Mouse (Mus musculus) embryo, embryonic 10 days (tissue): ENCODE measurements at regions not wholly inside any gene's neighbourhood (a gene's known extent, or its start where the extent isn't known, plus 50 kb on each side); places are given as distances from the start of the nearest gene placed in this dataset.

Experiments
- DNase-seq: peaks from one replicate; pipeline ENCODE4 v3.0.0-alpha.2; 2015; ENCODE audit warnings: low spot score

- DNase-seq: no peak
These were observed 717.6 kb upstream of the Car8 start for GRCm38 (mm10) chr4:8956312-8957022.

GRCm38 (mm10) chr4:8955306-8955705, 716.5 kb upstream of the Car8 start:
- DNase-seq: no peak

- peak; percentile 50 for DNase-seq
These were observed 715.6 kb upstream of the Car8 start for GRCm38 (mm10) chr4:8954356-8954914.

GRCm38 (mm10) chr4:8953181-8953580, 714.3 kb upstream of the Car8 start:
- no peak for DNase-seq

- no peak for DNase-seq
These were observed 711.1 kb upstream of the Car8 start for GRCm38 (mm10) chr4:8949951-8950350.

GRCm38 (mm10) chr4:8949537-8949936, 710.7 kb upstream of the Car8 start:
- no peak for DNase-seq

GRCm38 (mm10) chr4:8945116-8945515, 706.3 kb upstream of the Car8 start:
- DNase-seq: no peak

- no peak for DNase-seq
These were observed 704.2 kb upstream of the Car8 start for GRCm38 (mm10) chr4:8943080-8943479.

GRCm38 (mm10) chr4:8938948-8939411, 700.1 kb upstream of the Car8 start:
- DNase-seq: no peak

- DNase-seq: no peak
These were observed 697.1 kb upstream of the Car8 start for GRCm38 (mm10) chr4:8935899-8936298.

- no peak for DNase-seq
These were observed 695.7 kb upstream of the Car8 start for GRCm38 (mm10) chr4:8934541-8934940.

- no peak for DNase-seq
These were observed 690.5 kb upstream of the Car8 start for GRCm38 (mm10) chr4:8929346-8929745.

- no peak for DNase-seq
These were observed 689.9 kb upstream of the Car8 start for GRCm38 (mm10) chr4:8928551-8929305.

GRCm38 (mm10) chr4:8927276-8927906, 688.5 kb upstream of the Car8 start:
- DNase-seq: no peak

- DNase-seq: no peak
These were observed 687.9 kb upstream of the Car8 start for GRCm38 (mm10) chr4:8926642-8927275.

GRCm38 (mm10) chr4:8922695-8923363, 684.0 kb upstream of the Car8 start:
- no peak for DNase-seq

- peak; percentile 65 for DNase-seq
These were observed 682.9 kb upstream of the Car8 start for GRCm38 (mm10) chr4:8921477-8922385.

GRCm38 (mm10) chr4:8920306-8920705, 681.5 kb upstream of the Car8 start:
- peak; percentile 49 for DNase-seq

- no peak for DNase-seq
These were observed 680.6 kb upstream of the Car8 start for GRCm38 (mm10) chr4:8919366-8919984.
